Mouse (Mus musculus): ENCODE results near the gene Prkcd. TPM values are rescaled to one million over a fixed set of nuclear protein-coding genes. Genes with fewer than 3 reads are reported as not detected.

Prkcd gene
- 65.6 TPM for polyA plus RNA-seq (2014; fragmentation: Illumina TruSeq; extraction: RNeasy Lipid Tissue Mini Kit (QIAGEN cat#74804); ENCODE audit: low read depth, low replicate concordance)

GRCm38 (mm10) chr14:30625856-30626726, at the start of gene Prkcd:
Gene Prkcd (minus strand): TSS chr14:30626210.

GRCm38 (mm10) chr14:30653943-30654659, 28.1 kb upstream of the Prkcd start, which contains the start of gene Rft1:
Gene Rft1 (plus strand): TSS chr14:30654360.

GRCm38 (mm10) chr14:30548131-30548720, 77.8 kb downstream of the Prkcd start, which contains the start of gene Tkt:
Gene Tkt (plus strand): TSS chr14:30548359.

Other genes starting within 250 kb of the Prkcd start
- 9.0 TPM for gene Dcp1a, start 146.7 kb downstream of the Prkcd start, polyA plus RNA-seq (2014; fragmentation: Illumina TruSeq; extraction: RNeasy Lipid Tissue Mini Kit (QIAGEN cat#74804); ENCODE audit: low read depth, low replicate concordance)
- gene Cacna1d, start 134.8 kb downstream of the Prkcd start, polyA plus RNA-seq (2014; fragmentation: Illumina TruSeq; extraction: RNeasy Lipid Tissue Mini Kit (QIAGEN cat#74804); ENCODE audit: low read depth, low replicate concordance), result 4.5 TPM
- gene Tkt, start 77.9 kb downstream of the Prkcd start, polyA plus RNA-seq (2014; fragmentation: Illumina TruSeq; extraction: RNeasy Lipid Tissue Mini Kit (QIAGEN cat#74804); ENCODE audit: low read depth, low replicate concordance), result 0.84 TPM
- 6.2 TPM for gene Rft1, start 28.1 kb upstream of the Prkcd start, polyA plus RNA-seq (2014; fragmentation: Illumina TruSeq; extraction: RNeasy Lipid Tissue Mini Kit (QIAGEN cat#74804); ENCODE audit: low read depth, low replicate concordance)
- gene Sfmbt1, start 88.6 kb upstream of the Prkcd start, polyA plus RNA-seq (2014; fragmentation: Illumina TruSeq; extraction: RNeasy Lipid Tissue Mini Kit (QIAGEN cat#74804); ENCODE audit: low read depth, low replicate concordance), result 73.5 TPM
- gene Tmem110, start 199.4 kb upstream of the Prkcd start, polyA plus RNA-seq (2014; fragmentation: Illumina TruSeq; extraction: RNeasy Lipid Tissue Mini Kit (QIAGEN cat#74804); ENCODE audit: low read depth, low replicate concordance), result 2.1 TPM